Mouse (Mus musculus): Measurements from ENCODE around the gene Kcne2.

Gene Kcne2

DNA sequence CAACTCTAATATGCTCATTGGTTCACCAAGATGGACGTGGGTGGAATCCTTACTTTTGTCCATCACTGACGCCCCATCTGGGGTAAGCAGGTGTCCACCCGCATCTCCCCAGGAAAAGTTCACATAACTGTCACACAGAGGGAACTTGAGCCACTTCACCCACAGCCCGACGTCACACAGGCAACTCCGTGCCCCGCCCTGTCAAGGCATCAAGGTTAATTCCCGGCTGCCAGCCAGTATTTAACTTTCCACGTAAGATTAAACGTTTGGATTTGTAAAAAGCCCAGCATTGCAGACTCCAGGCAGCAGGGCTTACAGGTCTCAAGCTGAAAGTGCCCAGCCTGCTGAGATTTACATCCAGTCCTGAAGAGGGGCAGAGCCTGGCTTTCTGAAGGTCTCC lies at the start of gene Kcne2:
Gene Kcne2 (plus strand): TSS at position 289 of the 400 bp plus-strand sequence.
- DNase-seq (ENCODE audit: low read depth, low spot score): no peak

DNA sequence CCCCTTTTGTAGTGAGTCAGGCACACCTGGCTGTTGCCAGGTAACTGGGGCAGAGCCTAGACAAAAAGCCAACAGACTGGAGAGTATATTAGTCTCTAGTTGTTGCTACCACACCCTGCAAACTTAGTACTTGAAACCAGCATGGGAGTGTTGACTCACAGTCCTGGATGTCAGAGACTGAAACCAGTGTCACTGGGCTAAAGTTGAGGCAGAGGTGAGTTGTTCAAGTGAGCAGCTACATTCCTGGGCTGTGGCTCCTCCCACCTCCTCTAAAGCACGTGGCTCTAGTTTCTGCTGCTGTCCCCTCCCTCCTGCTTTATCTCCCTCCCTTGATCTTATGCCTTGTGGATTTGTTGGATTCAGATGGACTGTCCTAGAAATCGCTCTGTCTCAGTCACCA lies 46.3 kb upstream of the Kcne2 start:
- no peak for DNase-seq (ENCODE audit: low read depth, low spot score)

DNA sequence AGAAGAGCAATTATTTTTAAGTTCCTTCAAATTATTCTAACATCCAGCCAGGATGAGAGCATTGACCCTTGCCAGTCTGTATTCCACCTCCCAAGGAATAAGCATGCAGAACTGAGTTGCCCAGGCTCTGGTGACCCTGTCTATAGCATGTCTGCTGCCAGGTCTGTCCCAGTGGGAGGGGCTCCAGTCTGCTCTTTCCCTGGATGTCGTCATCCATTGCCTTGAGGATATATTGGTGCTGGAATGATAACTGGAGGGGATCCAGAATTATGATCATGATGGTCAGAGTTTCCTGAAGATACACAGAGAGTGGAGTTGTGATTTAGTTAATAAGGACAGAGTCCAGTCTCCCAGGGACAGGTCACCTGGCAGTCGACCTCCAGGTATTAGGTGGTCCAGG lies 45.2 kb upstream of the Kcne2 start:
- DNase-seq (ENCODE audit: low read depth, low spot score): no peak

DNA sequence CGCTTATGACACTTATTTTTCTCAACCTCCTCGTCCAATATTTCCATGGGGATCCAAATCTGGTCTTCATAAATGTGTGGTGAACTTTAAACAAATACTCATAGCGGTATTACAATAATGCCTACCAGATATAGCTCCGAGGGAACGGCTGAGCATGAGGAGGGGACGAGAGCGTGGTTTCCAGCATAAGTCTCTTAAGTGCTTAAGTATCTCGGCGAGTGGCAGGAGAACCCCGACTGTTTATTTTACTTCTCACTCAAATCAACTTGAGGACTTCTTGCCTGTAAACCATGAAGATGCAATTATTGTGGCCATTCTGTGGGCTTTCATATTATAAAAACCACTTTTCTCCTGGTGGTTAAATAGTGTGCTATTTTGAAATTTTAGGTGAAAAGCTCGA lies 44.5 kb upstream of the Kcne2 start:
- DNase-seq (ENCODE audit: low read depth, low spot score): no peak

DNA sequence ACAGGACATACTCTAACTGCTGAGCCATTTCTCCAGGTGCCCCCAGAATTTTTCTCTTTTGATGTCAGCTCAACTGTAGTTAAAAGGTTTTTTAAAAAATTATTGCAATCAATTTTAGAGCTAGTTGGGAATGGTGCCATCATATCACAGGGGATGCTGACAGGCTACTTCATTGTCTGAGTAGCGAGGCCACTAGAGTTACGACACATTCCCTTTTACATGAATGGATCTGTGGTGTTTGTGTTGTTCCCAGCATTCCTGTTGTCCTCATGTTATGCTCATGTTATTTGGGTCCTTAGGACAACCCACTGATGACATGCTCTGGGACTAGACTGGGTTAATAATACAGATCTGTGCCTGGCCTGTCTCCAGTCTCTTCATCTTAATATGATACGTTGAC lies 42.5 kb upstream of the Kcne2 start:
- DNase-seq (ENCODE audit: low read depth, low spot score): no peak

DNA sequence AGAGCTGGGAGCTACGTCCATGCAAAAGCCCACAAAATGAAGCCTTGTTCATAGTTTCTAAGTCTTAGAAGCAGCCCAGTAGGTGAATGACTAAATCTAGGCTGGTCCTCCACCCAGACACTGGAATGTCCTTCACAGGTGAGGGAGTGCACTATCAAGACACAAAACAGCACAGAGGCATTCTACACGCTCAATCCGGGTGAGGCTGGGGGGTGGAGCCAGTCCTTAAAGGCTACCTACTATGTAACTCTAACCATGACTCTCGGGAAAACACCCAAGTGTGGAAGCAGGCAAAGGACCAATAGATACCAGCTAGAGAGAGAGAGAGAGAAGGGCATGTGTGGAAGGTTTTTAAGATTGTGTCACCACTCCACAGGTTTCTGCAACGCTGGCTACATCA lies 41.7 kb upstream of the Kcne2 start:
- DNase-seq (ENCODE audit: low read depth, low spot score): no peak

DNA sequence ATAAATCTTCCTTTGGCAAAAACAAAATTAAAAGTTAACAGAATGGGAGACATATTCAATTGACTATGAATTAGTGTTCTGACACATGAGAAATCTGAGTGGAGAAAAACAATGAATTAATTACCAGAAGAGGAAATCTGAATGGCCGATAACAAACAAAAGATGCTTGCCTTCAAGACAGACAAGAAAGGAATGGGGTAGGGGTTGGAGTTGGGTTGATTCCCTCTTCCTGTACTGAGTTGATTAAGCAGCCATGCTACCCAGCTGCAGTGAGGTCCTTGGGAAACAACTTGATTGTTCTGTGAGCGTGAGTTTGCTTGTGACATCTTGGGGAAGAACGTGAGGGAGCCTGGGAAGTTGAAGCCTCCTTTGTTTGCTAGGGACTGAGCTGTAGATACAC lies 37.9 kb upstream of the Kcne2 start:
- DNase-seq (ENCODE audit: low read depth, low spot score): no peak

DNA sequence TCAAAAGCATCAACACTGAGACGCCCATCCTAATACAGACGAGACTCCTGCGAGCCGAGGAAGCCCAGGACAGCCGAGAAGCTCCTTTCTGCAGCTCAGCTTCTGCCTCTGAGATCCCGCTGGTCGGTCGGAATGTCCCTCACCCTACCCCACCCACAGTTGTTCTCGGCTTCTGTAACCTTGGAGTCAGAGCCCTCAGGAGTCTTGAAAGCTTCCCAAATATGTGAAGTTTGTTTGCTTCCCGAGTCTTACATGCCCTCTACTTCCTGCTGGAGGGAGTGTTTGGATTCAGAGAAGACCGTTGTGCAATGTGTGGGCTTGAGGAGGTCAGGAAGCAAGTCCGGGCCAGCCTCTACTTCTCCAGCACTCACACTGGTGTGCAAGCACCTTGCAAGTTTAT lies 24.3 kb upstream of the Kcne2 start:
- DNase-seq (ENCODE audit: low read depth, low spot score): no peak

DNA sequence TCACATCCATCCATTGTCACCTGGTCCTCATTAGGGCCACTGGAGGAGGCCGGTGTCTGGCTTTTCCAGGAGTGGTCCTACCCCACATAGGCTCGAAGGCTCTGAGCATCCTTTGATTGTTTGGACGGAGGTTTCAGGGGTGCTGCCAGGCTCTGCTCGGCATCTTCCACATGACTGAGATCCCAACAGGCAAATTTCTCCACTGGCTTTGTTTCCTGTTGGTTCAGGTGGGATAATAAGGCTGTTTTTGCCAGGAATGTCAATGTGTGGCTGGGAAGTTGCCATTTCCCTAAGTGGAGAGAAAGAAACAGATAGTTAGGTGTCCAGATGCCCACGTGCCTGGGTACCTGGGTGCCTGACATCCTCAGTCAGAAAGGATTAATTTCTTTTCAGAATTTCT lies 17.7 kb upstream of the Kcne2 start:
- no peak for DNase-seq (ENCODE audit: low read depth, low spot score)

DNA sequence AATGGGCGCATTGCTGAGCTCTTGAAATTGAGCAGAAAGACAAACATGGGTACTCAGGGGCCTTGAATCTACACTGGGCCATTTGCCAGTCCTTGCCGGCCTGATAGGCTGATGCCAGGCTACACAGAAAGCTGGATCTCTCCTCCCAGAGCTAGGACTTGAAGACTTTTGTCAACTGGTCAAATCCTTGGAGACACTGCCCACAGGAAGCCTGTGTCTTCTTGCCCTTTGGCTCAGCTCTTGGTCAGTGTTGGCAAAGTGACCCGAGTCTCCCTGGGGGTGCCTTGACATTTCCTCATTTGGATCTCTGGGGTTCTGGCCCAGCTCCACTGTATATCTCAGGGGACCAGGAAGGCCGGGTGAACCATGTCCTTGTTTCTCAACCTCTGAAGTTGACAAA lies 16.7 kb upstream of the Kcne2 start:
- no peak for DNase-seq (ENCODE audit: low read depth, low spot score)

DNA sequence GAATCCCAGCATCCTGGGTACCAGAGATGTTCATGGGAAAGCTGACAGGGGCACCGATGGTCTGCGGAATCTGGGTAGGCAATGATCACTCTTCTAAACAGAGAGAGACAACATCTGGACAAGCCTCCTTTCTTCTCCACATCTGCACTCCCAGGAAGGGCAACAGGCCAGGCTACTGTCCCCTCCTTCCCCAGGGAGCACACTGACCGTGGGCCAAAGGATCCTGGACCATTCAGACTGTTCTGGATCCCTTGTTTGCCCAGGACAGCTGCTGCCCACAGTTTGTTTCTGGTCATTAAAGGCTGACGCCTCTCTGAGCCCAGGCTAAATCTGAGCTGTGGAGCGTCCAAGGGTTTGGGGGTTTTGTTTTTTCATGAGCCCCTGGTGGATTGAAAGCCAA lies 9.5 kb upstream of the Kcne2 start:
- DNase-seq (ENCODE audit: low read depth, low spot score): no peak

DNA sequence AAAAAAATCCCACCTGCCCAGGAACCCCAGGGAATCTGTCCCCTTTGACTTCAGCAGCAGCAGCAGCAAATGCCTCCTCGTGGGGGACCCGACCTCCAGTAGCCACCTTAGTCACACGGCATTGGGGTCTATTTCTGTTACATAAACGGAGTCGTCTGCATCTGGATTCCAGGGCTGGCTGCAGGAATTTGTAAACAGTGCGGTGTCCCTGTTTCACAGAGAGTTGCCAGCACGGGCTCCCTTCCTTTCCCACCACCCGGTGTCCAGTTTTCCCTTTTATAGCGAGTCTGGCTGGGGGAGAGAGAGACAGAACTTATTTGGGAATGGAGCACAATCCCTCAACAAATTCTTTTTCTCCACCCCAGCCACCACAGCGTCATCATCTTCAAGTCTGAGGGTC lies 7.1 kb upstream of the Kcne2 start:
- no peak for DNase-seq (ENCODE audit: low read depth, low spot score)

DNA sequence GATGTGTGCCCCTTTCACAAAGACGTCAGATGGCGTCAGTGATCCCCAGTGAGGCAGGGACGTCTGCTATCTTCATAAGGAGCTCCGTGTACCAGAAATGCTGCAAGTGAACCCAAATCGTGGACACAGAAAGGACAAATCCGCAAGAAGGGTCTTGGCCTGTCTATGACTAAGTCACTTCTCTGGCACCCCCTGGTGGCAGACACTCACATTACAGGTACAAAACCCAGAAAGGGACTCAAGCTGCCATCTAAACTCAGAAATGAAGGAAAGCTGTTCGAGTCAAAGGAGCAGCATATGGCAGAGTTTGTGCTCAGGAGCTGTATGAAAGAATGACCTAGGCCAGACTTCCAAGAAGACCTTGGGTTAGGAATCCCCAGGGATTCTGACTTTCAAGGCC lies 5.6 kb upstream of the Kcne2 start:
- peak; percentile 78 for DNase-seq (ENCODE audit: low read depth, low spot score)

DNA sequence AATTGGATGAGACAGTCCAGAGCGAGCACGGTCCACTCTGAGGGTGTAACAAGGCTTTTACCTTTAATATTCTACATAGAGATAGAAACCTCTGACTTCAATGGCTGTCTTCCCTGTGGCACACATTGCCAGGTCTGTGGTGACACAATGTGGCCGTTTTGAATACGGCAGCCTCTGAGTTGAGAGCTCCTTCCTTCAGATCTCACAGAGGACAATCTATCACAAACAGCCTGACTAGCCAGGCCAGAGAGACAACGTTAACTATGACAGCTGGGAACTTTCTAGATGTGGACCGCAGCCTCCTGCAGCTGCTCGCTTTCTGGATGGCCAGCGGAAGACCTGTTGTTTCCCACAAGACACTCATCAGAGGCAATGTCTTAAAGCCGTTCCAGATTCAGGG lies 3.4 kb upstream of the Kcne2 start:
- DNase-seq (ENCODE audit: low read depth, low spot score): no peak

DNA sequence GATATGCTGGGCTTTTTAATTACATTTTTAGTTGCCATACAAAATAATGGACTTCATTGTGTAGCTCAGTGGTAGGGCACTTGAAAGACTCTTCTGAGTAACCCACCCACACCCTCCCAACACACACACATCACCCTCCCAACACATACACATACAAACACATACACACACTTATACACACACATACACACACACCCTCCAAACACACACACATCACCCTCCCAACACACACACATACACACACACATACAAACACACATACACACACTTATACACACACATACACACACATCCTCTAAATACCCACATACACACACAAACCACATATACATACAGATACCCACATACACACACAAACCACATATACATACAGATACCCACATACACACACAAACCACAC lies 2.1 kb upstream of the Kcne2 start:
- no peak for DNase-seq (ENCODE audit: low read depth, low spot score)

DNA sequence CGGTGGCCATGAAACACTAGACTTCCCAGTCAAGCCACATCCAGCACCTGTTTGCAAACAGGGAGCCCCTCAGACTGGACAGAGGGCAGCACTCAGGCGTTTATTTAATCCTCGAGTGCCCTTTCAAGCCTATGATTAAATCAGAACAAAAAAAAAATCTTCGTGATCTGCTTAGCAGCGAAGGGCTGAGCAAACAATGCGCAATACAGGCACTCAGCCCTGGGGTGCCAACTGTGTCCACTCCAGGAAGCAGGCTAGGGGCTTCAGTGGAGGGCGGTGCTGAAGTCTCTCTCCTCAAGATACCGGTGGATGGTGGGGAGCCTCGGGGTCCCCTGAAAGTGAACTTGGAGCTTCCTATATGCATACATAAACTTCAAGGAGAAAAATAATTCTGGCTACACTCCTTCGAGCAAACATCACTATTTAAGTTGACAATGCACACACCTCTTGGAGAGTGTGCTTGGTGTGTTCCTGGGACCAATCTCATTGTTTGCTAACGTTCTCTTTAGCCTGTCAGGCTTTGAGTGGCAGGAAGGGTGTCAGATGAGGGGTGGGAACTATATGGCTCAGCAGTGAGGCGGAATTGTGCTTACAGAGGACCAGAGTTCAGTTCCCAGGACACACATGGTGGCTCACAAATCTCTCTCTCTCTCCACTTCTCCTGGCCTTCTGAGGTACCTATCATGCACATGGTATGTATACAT lies 2.2 kb downstream of the Kcne2 start:
- DNase-seq (ENCODE audit: low read depth, low spot score): no peak

DNA sequence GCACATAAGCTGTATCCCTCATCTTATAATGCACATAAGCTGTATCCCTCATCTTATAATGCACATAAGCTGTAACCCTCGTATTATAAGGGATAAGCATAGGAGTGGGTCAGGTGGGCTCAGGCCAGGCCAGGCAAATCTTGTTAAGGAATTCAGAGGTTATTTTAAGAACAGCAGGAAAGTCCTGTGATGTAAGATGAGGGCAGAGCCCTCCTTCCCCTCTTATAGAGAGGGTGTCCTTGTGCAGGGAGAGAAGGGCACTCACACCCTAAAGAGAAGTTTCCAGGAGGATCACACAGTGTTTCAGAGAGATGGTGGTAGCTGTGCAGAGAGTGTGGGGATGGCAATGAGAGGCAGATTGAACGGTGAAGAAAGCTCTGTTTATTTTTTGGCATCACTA lies 3.1 kb downstream of the Kcne2 start:
- DNase-seq (ENCODE audit: low read depth, low spot score): no peak

DNA sequence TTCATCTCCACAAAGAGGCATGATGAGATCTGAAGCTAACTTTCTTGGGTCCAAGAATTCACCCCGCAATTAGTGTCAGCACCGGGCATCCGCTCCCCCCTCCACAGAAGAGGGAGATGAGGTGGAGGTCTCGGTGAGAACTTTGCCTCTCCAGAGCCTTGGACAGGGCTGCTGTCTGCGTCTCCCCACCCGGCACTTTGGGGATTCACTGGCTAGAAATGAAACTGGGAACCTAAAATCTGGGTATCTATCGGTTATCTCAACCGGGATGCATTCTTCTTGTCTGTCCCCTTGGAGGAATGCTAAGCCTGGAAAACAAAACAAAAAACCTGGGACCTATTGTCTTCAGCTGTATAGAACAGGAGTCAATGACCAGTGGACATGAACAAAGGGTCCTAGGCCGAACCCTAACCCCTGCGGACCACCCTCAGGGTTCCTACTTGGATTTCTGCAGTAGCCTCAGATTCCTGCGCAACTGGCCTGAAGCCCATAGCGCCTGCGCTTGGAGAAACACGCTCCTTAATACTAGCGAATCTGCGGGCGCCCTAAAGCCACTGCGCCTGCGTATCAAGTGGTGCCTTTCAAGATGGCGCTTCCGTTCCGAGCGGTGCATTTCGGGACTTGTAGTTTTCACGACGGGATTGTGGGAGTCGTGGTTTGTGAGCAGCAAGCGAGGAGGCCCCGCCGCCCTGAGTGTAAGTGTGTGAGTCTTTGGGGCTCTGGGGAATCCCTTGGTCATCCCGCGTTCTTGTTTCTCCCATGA lies 8.6 kb downstream of the Kcne2 start, which contains the start of gene Smim11:
Gene Smim11 (plus strand): TSS at position 638 of the 763 bp plus-strand sequence.
- DNase-seq (ENCODE audit: low read depth, low spot score): peak; percentile 95

DNA sequence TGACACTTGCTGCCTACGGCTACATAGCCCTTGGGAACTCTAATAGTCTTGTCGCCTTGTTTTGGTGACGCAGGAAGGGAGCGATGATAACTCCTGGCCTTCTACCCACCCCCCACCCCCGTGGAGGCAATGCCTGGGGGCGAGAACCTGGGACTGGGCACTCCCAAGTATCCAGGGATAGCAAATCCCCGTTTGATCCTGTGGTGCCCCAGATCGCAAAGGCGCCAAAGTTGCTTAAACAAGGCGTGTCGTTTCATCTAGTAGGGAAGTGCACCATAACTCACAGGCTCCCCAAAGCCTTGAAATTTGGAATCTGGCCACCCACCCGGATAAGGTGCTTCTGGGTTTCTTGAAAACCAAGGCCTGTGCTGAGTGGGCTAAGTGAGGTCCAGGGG lies 9.2 kb downstream of the Kcne2 start:
- peak; percentile 30 for DNase-seq (ENCODE audit: low read depth, low spot score)

DNA sequence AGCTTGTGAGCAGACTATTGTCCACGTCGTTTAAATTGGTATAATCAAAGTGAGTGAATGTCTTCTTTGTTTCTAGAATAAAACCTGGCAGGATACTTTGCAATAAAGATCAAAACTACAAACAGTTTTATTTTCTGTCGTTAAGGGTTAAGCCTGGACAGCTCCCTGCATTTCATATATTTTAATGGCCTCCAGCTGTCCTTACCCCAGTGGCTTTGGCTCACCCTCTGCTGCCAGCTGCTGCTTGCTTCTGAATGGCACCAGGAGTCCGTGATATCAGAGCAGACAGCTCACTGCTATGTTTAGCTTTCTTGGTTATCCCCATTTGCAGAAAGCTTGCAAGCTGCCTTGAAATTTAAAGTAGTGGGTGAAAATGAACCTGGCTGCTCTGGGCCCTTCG lies 9.8 kb downstream of the Kcne2 start:
- DNase-seq (ENCODE audit: low read depth, low spot score): no peak

DNA sequence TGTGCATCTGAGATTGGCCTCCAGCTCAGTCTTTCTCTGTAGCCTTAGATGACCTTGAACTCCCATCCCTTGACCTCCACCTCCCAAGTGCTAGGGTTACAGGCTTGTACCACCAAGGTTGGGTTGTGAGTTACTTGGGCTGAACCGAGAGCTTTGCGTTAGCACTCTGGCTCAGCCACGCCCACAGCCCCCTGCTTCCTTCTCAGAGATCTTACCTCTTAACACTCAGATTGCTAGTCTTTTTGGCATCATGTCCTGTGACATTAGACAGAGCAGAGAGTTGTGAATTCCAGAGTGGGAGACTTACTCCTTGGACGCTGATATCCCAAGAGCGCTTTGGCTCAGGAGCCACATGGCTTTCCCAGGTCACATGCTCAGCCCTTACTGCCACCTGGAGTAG lies 10.3 kb downstream of the Kcne2 start:
- no peak for DNase-seq (ENCODE audit: low read depth, low spot score)

DNA sequence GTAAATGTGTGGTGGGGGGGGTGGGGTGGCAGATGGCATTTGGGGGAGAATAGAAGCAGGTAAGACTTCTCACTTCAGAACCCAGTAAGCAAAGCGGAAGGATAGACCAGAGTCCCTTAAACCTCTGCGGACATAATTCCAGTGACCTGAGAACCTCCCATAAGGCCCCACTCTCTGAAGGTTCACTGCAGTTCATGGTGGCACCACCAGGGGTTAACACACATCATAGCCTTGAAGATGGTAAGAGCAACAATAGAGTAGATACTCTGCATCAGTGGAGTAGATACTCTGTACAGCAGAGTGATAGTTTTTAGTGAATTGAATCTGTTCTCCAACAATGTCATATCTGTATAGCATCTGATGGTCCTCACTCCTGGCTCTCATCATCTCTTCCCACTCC lies 13.3 kb downstream of the Kcne2 start:
- DNase-seq (ENCODE audit: low read depth, low spot score): no peak

DNA sequence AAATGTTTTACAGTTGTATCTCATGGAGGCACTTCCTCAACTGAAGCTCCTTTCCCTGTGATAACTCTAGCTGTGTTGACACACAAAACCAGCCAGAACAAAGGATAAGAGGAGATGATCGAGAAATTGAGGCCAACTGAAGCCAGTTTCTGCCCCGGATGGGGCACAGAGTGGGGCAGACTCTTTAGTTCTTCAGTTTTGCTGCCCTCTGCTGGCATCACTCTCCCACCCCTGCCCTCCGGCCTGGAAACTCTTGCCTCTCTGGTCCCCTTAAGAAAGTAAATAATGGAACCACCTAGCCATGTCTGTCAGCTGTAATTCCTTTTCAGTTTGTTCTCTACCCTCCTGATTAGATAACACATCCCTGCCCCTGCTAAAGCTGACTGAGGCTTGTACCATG lies 15.8 kb downstream of the Kcne2 start:
- DNase-seq (ENCODE audit: low read depth, low spot score): no peak

Measured in embryo, embryonic 11.5 days (tissue).